Comparison of ENCODE assay signal across 28 mouse cellular contexts in the genomic region with DNA sequence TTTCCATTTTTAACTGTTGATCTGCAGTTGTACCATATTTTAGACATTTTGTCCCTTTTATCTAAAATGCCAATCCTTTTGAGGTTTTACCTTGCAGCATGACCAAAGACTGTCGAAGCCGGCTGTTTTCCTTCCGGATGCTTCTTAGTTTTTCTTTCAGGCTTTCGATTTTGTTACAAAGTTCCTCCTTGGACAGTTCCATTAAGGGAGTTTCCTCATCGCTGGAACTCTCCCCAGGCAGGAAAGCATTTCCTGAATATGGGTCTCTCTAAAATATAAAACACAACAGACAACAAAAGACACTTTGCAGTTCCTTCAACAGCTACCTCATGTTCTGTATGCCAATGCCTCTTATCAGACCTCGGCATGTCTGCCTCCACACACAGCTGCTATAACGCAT. TPM values are rescaled to one million over a fixed set of nuclear protein-coding genes. Genes with fewer than 3 reads are reported as not detected.
DNase-seq lines count a peak whose midpoint lies in the region; ATAC-seq and TF ChIP-seq lines count a peak whose summit lies in the region.
"Had no signal": no experiment of that assay in that cellular context is flagged by ENCODE, and none has a peak within 500 bp of the region (broad histone marks: within the 10 kb centered on the region; RNA-seq: fewer than 3 reads in every experiment).

No protein-coding gene starts in this region.

- H3K4me3 ChIP-seq in heart, embryonic 12.5 days: no peak overlapping the region
- H3K4me3 ChIP-seq in heart, embryonic 10.5 days: no peak overlapping the region
- no peak overlapping the region for H3K4me3 ChIP-seq in testis, adult 2 months (ENCODE audit: control insufficient read depth, low read depth, low read length)
- no peak overlapping the region for H3K4me3 ChIP-seq in hindbrain, embryonic 11.5 days (ENCODE audit: low read depth, low read length)
- H3K4me3 ChIP-seq: embryonic facial prominence, embryonic 12.5 days; embryonic facial prominence, embryonic 15.5 days; heart, embryonic 15.5 days; hindbrain, embryonic 12.5 days; hindbrain, embryonic 15.5 days had no signal

- H3K9ac ChIP-seq in heart, embryonic 12.5 days: no peak overlapping the region
- no peak overlapping the region for H3K9ac ChIP-seq in hindbrain, embryonic 11.5 days (ENCODE audit: low read depth, low read length)
- H3K9ac ChIP-seq: embryonic facial prominence, embryonic 12.5 days; embryonic facial prominence, embryonic 15.5 days; forebrain, postnatal 0 days; heart, embryonic 15.5 days; hindbrain, embryonic 12.5 days; hindbrain, embryonic 15.5 days had no signal

- TF ChIP-seq POLR2A in testis, adult 2 months (IDR thresholded peaks at IDR 0.05; ENCODE audit: control insufficient read depth, low read depth, low read length): no peak

- DNase-seq in heart, adult 11 months: peak; percentile 91
- DNase-seq in heart, adult 8-10 months (ENCODE audit: low spot score): peak; percentile 50
- DNase-seq in heart, embryonic 10.5 days (ENCODE audit: low spot score): no peak
- DNase-seq in testis, postnatal 14 days (ENCODE audit: low spot score): no peak
- no peak for DNase-seq in hindbrain, embryonic 11.5 days (ENCODE audit: low spot score)
- DNase-seq: adrenal gland, postnatal 10 days; adrenal gland, postnatal 36 days; B cell, adult 2 months; cerebellum, adult 2 months; cerebellum, adult 9-11 months; cerebellum, postnatal 25 days; forebrain, postnatal 0 days; gastrocnemius, postnatal 25 days; kidney, adult 2 months had no signal

- no peaks in the 10 kb centered on the region for H3K27me3 ChIP-seq in heart, embryonic 12.5 days (replicated peaks)
- H3K27me3 ChIP-seq in heart, embryonic 10.5 days (ENCODE audit: insufficient read depth, poor library complexity, severe bottlenecking): no peaks in the 10 kb centered on the region
- H3K27me3 ChIP-seq in testis, adult 2 months (ENCODE audit: control insufficient read depth, insufficient read depth, low read length): no peaks in the 10 kb centered on the region
- H3K27me3 ChIP-seq in hindbrain, embryonic 11.5 days (ENCODE audit: control insufficient read depth, insufficient read depth, low read length): no peaks in the 10 kb centered on the region
- H3K27me3 ChIP-seq: CH12.LX; embryonic facial prominence, embryonic 12.5 days; embryonic facial prominence, embryonic 15.5 days; heart, embryonic 15.5 days; hindbrain, embryonic 12.5 days; hindbrain, embryonic 15.5 days; Patski had no signal

- H3K9me3 ChIP-seq in heart, embryonic 12.5 days (replicated peaks): no peaks in the 10 kb centered on the region
- H3K9me3 ChIP-seq in heart, embryonic 10.5 days: no peaks in the 10 kb centered on the region
- no peaks in the 10 kb centered on the region for H3K9me3 ChIP-seq in hindbrain, embryonic 11.5 days (ENCODE audit: control insufficient read depth, low read length)
- H3K9me3 ChIP-seq: embryonic facial prominence, embryonic 12.5 days; embryonic facial prominence, embryonic 15.5 days; G1E; heart, embryonic 15.5 days; hindbrain, embryonic 12.5 days; hindbrain, embryonic 15.5 days had no signal

- no peak for ATAC-seq in heart, embryonic 12.5 days (ENCODE audit: insufficient number of reproducible peaks, low FRiP score)
- no peak for ATAC-seq in hindbrain, embryonic 11.5 days (ENCODE audit: low FRiP score)
- ATAC-seq: forebrain, embryonic 14.5 days; forebrain, postnatal 0 days; intestine, postnatal 0 days; Patski had no signal

- H3K36me3 ChIP-seq in heart, embryonic 12.5 days: no peaks in the 10 kb centered on the region
- no peaks in the 10 kb centered on the region for H3K36me3 ChIP-seq in heart, embryonic 10.5 days
- H3K36me3 ChIP-seq in testis, adult 2 months (ENCODE audit: control insufficient read depth, insufficient read depth, low read length): no peaks in the 10 kb centered on the region
- no peaks in the 10 kb centered on the region for H3K36me3 ChIP-seq in hindbrain, embryonic 11.5 days (ENCODE audit: control insufficient read depth, insufficient read depth, low read length)
- H3K36me3 ChIP-seq: embryonic facial prominence, embryonic 12.5 days; embryonic facial prominence, embryonic 15.5 days; G1E; heart, embryonic 15.5 days; hindbrain, embryonic 12.5 days; hindbrain, embryonic 15.5 days had no signal

- no peaks in the 10 kb centered on the region for H3K4me1 ChIP-seq in heart, embryonic 12.5 days (replicated peaks)
- no peaks in the 10 kb centered on the region for H3K4me1 ChIP-seq in heart, embryonic 10.5 days
- no peaks in the 10 kb centered on the region for H3K4me1 ChIP-seq in testis, adult 2 months (ENCODE audit: control insufficient read depth, insufficient read depth, low read length)
- no peaks in the 10 kb centered on the region for H3K4me1 ChIP-seq in hindbrain, embryonic 11.5 days (replicated peaks; ENCODE audit: control insufficient read depth, insufficient read depth, low read length)
- H3K4me1 ChIP-seq: embryonic facial prominence, embryonic 12.5 days; embryonic facial prominence, embryonic 15.5 days; heart, embryonic 15.5 days; hindbrain, embryonic 12.5 days; hindbrain, embryonic 15.5 days had no signal

- no peak for TF ChIP-seq CTCF in testis, adult 2 months (IDR thresholded peaks at IDR 0.05; ENCODE audit: control insufficient read depth, insufficient read depth, insufficient replicate concordance, low read depth, low read length)

- no peak overlapping the region for H3K27ac ChIP-seq in heart, embryonic 12.5 days (ENCODE audit: poor library complexity, severe bottlenecking)
- no peak overlapping the region for H3K27ac ChIP-seq in heart, embryonic 10.5 days
- peak overlapping the region; percentile 43; the same call in 1 of the 2 replicates for H3K27ac ChIP-seq in testis, adult 2 months (ENCODE audit: control insufficient read depth, insufficient read depth, low read depth, low read length)
- no peak overlapping the region for H3K27ac ChIP-seq in hindbrain, embryonic 11.5 days (ENCODE audit: low read depth, low read length)
- H3K27ac ChIP-seq: embryonic facial prominence, embryonic 12.5 days; embryonic facial prominence, embryonic 15.5 days; heart, embryonic 15.5 days; hindbrain, embryonic 12.5 days; hindbrain, embryonic 15.5 days had no signal

- WGBS in heart, embryonic 12.5 days: 69% methylated on average over 7 of the region's 7 CpGs
- WGBS in heart, embryonic 10.5 days: 78% methylated on average over 7 of the region's 7 CpGs
- WGBS in hindbrain, embryonic 11.5 days: 92% methylated on average over 7 of the region's 7 CpGs

- no peak overlapping the region for H3K4me2 ChIP-seq in heart, embryonic 12.5 days
- H3K4me2 ChIP-seq in hindbrain, embryonic 11.5 days (replicated peaks; ENCODE audit: low read depth, low read length): no peak overlapping the region
- H3K4me2 ChIP-seq: embryonic facial prominence, embryonic 12.5 days; embryonic facial prominence, embryonic 15.5 days; heart, embryonic 15.5 days; hindbrain, embryonic 12.5 days; hindbrain, embryonic 15.5 days had no signal

RNA-seq across cellular contexts. Expression of a gene that starts 29.4 kb away (rescaled TPM):
- 5.6 and 5.9 TPM in 2 replicates for polyA plus RNA-seq in heart, embryonic 12.5 days (2016; fragmentation: Nextera tagmentation; extraction: Ambion mirVana)
- total RNA-seq in heart, adult 8-10 months (2022): 1 to 10 TPM; 1.5 to 3.0 (median 2.5) TPM
- 2.6 and 2.9 TPM in 2 replicates for polyA plus RNA-seq in heart, embryonic 10.5 days (2016; fragmentation: Nextera tagmentation; extraction: Ambion mirVana)
- 0.87 and 1.1 TPM in 2 replicates for polyA plus RNA-seq in testis, adult 2 months (2012; rRNA removed)
- 2.3 and 3.8 TPM in 2 replicates for polyA plus RNA-seq in hindbrain, embryonic 11.5 days (2014; fragmentation: Nextera tagmentation; extraction: Ambion mirVana)
- total RNA-seq: common myeloid progenitor, adult 5-6 weeks; G1E; granulocyte monocyte progenitor cell, adult 5-6 weeks had no signal
- polyA plus RNA-seq: G1E had no signal

RNA-seq across cellular contexts. Expression of a gene that starts 29.9 kb away (rescaled TPM):
- polyA plus RNA-seq in heart, embryonic 12.5 days (2016; fragmentation: Nextera tagmentation; extraction: Ambion mirVana): 28.4 TPM in 2 replicates
- total RNA-seq in heart, adult 8-10 months (2022): 100 to 1,000 TPM; 366 to 489 (median 444) TPM
- 15.0 and 16.2 TPM in 2 replicates for polyA plus RNA-seq in heart, embryonic 10.5 days (2016; fragmentation: Nextera tagmentation; extraction: Ambion mirVana)
- polyA plus RNA-seq in testis, adult 2 months (2012; rRNA removed): 33.0 and 38.7 TPM in 2 replicates
- polyA plus RNA-seq in hindbrain, embryonic 11.5 days (2014; fragmentation: Nextera tagmentation; extraction: Ambion mirVana): 36.5 and 60.0 TPM in 2 replicates
- polyA plus RNA-seq: G1E had no signal

Comparison
In these comparisons a context has a peak if more than half of its experiments do, and no peak if none do; other contexts are left out.
1. DNase-seq: peak in heart, adult 11 months (single experiment) and heart, adult 8-10 months (single experiment); none in heart, embryonic 10.5 days (single experiment), testis, postnatal 14 days (single experiment) and hindbrain, embryonic 11.5 days (single experiment).